Mouse (Mus musculus): Measurements from ENCODE around the gene Trim27.
A peak's percentile ranks its signal among the peaks of the same experiment; 100 is the strongest.

The Trim27 gene

GRCm38 (mm10) chr13:21172241-21173027 is 6.8 kb upstream of the Trim27 start:
- DNase-seq (ENCODE audit: low read depth, low spot score) = no peak

- DNase-seq (ENCODE audit: low read depth, low spot score) = no peak
Observed at GRCm38 (mm10) chr13:21173072-21173471, 6.2 kb upstream of the Trim27 start.

- no peak for DNase-seq (ENCODE audit: low read depth, low spot score)
Observed at GRCm38 (mm10) chr13:21176733-21177132, 2.5 kb upstream of the Trim27 start.

DNA sequence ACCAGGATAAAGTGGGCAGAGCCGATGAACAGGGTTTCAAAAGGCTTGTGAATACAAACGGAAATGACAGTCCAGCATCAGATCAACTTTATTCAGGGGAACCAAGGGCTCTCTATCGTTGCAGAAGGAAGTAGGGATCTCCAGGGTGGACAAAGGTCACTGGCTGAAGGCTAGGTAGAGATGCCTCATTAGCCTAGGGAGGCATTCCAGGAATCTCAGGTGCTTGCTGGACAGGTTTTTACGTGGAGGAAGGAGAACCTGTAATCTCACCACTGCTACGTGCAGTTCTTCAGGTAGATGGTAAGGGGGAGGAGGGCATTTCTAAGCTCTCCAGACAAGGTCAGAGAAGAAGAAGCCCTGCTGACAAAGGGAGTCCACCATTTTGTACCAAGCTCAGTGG is 1.6 kb upstream of the Trim27 start:
- DNase-seq (ENCODE audit: low read depth, low spot score) = no peak

DNA sequence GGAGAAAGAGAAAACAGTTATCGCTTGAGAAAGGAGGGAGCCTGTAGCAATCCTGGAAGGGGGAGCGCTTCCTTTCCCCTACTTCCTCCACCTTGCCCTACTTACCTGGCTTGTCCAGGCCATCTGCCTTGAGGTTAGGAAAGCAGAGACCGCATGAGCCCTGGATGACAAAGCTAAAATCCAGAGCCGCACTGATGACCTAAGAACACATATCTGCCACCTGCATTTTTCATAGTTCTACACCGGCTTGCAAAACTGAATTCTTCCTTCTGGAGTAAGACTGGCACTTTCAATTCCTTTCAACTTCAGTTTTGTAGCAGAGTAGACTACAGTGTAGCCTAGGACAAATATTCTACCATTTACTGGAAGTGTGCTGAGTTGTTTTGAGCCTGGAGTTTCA is 881 bp upstream of the Trim27 start:
- DNase-seq (ENCODE audit: low read depth, low spot score) = no peak

DNA sequence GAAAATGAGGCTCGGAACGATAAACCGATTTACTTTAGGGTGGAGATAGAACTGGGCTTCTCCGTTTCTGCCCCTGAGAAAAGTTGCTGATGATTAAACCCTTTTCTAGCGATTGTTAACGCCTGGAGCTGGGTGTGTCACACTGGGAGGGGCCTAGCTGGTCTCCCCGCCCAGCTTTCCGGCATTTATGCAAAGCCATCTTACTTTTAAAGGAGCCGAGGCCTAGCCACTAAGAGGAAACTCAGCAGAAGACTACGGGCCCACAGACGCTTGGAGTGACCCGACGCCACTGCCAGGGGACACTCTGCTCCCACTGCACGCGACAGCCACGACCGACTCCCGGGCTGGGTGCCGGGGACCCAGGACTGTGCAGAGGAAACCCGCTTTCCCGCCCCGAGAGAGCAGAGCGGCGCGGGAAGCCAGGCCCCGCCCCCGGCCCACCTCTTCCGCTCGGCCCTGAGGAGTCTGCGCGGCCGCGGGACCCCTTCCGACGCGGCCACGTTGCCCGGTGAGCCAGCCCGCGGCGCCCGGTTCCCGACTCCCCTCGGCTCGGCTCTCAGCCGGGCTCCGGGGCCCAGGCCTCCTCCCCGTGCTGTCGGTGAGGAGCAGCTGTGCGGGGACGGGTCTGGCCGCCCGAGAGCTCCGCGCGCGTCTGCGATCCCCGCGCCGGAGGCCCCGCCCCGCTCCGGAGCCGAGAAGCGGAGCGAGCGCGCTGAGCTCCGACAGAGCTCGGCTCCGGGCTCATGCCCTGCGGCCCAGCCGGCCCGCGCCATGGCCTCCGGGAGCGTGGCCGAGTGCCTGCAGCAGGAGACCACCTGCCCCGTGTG is 692 bp downstream of the Trim27 start:
- DNase-seq (ENCODE audit: low read depth, low spot score) = no peak

GRCm38 (mm10) chr13:21180551-21181530 is 1.6 kb downstream of the Trim27 start:
- DNase-seq (ENCODE audit: low read depth, low spot score) = no peak

GRCm38 (mm10) chr13:21181996-21182395 is 2.8 kb downstream of the Trim27 start:
- no peak for DNase-seq (ENCODE audit: low read depth, low spot score)

GRCm38 (mm10) chr13:21183066-21183465 is 3.8 kb downstream of the Trim27 start:
- no peak for DNase-seq (ENCODE audit: low read depth, low spot score)

DNA sequence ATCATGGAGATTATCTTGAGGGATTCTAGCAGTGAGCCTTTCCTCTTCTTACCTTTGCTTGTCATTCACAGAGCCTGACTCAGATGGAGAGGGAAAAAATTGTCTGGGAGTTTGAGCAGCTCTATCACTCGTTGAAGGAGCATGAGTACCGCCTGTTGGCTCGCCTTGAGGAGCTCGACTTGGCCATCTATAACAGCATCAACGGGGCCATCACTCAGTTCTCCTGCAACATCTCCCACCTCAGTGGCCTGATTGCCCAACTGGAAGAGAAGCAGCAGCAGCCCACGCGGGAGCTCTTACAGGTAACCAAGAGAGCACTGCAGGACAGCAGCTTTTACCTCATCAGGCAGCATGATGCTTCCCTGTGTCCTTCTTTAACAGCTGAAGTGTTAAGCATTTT is 4.4 kb downstream of the Trim27 start:
- DNase-seq (ENCODE audit: low read depth, low spot score) = no peak

DNA sequence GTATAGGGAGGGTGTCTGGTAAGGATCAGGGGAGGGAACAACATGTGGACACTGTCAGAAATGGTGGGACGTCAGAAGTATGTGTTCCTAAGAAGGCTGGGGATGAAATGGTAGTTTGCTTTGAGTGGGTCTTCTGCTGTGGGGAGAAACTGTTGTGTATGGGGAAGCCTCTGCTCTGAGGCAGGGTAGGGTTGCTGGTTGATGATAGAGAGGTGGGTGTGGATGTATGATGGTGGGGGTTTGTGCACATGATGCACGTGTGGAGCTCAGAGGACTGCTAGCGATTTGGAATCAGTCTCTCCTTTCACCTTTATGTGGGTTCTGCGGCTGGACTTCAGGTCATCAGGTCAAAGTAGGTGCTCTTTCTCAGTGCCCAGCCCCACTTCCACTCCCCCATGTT is 6.3 kb downstream of the Trim27 start:
- DNase-seq (ENCODE audit: low read depth, low spot score) = no peak

GRCm38 (mm10) chr13:21195406-21196228 is 16.4 kb downstream of the Trim27 start:
- DNase-seq (ENCODE audit: low read depth, low spot score) = no peak

- no peak for DNase-seq (ENCODE audit: low read depth, low spot score)
Observed at GRCm38 (mm10) chr13:21197721-21198120, 18.5 kb downstream of the Trim27 start.

- DNase-seq (ENCODE audit: low read depth, low spot score) = no peak
Observed at GRCm38 (mm10) chr13:21198313-21198712, 19.1 kb downstream of the Trim27 start.

DNA sequence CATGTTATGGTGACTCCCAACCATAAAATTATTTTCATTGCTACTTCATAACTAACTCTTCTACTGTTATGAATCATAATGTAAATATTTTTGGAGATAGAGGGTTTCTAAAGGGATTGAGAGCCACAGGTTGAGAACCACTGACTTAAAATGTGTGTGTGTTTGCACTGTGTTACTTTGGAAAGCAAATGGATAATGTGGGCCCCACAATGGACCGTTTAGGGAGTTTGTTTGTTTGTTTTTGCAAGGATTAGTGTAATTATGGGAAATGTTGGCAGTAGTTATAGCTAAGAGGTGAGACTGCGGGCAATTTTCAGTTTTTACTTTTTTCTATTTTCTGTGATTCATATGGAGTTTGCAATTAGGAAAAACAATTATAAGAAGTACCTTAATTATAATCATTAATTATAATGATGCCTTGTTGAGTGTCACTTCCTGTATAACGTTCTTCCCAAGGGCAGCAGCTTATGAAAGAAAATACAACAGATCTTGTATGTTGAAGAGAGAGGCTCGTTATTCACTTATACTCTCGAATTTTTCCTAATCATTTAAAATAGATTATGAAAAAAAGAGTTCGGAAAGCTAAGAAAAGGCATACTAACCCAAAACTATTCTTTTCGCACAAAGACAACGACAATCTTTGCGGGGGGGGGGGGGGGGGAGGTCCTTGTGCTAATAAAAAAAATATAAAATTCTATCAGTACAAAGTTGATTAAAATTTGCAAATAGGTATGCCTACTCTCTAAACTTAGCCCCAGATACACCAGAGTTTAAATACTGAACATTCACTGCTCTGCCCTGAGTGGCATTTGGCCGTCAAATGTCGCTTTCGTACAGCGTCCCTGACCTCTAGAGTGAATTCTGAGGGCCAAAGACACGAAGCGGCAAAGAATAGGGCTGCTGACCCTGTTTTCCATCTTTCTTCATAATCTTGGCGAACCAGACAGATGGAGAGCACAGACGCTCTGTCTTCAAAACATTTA is 20.1 kb downstream of the Trim27 start:
- no peak for DNase-seq (ENCODE audit: low read depth, low spot score)

DNA sequence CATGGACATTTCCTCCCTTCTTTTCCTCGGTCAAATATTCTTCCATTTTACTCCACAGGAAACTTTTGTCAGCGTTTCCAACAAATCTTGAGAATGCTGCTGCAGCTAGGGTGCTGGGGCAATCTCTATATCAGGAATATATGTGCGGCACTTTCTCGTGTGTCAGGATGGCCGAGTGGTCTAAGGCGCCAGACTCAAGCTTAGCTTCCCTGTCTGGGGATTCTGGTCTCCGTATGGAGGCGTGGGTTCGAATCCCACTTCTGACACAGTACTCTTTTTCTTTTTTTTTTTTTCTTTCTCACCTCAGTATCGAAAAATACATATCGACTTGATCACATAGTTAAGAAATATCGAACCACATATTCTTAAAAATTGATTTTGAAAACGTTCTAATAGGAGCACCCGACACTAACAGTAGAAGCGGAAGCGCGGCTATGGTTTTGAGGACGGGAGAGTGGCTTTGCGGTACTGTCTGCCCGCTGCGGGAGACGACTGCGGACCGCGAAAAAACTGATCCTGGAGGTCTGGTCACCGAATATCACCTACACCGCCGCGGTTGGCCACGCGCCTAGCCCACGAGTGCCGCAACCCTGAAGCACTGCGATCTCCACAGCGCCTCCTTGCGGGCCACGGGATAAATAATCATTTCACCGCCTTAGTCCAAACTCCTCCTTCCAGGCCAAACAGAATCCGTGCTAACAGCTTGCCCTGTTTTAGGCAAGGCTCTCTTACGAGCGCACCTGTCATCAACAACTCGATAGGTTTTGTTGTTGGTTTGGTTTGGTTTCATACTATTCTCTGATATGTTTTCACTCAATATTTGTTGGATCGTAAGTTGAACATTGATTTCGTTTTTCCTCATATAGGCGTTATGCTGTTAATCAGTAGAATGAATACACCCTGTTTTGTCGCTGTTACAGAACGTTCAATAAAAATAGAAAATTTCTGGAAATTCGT is 21.1 kb downstream of the Trim27 start:
- DNase-seq (ENCODE audit: low read depth, low spot score) = peak; percentile 79

DNA sequence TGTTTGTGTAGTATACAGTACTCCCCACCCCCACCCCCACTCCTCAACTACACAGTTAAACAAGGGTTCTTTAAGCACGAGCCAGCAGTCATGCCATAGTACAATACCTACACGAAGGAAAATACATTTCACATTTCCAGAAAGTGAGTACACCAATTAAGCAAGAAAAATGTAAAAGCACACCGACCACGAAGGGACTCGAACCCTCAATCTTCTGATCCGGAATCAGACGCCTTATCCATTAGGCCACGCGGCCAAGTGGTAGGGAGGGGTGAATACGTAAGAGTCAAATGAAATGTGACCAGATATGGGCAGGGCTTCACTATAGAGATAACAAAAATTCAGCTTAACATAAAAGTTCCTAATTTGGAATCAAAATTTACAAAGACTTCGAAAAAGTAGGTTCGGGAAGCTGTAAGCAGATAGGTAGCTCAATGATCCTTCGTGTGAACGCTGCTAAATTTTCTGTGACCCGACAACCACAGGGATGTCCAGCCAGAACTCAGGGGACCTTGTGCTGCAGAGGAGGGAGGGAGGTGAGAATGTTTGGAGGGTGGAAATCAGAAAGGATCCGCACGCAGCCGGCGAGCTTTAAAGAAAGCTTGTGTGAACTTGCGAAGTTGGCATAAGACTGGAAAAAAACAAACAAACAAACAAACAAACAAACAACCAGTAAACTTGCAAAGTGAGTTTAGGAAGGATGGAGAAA is 36.2 kb downstream of the Trim27 start:
- DNase-seq (ENCODE audit: low read depth, low spot score) = no peak

DNA sequence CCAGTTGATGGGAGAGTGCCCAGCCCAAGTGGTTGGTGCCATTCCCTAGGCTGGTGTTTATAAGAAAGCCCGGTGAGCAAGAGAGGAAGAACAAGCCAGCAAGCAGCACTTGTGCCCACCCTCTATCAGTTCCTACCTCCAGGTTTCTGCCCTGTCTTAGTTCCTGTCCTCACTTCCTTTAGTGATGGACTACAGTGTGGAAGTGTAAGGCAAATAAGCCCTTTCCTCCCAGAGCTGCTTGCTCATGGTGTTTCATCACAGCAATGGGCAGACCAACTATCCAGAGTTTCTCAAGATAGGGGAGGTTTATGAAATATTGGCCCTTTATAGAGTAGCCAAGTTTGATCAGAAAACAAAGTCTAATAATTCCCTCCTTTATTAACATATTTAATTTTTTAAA is 37.5 kb downstream of the Trim27 start:
- DNase-seq (ENCODE audit: low read depth, low spot score) = no peak

Measured in retina, adult 2 months (tissue).